Mouse (Mus musculus): Measurements from ENCODE around the gene Clcn1. TPM values are rescaled to one million over a fixed set of nuclear protein-coding genes. Genes with fewer than 3 reads are reported as not detected.

The Clcn1 gene
- polyA plus RNA-seq, 1 experiment from 2014 or later, result not detected

- peaks cover 23% of the 10 kb centered on the region; the same call in 1 of the 2 replicates for H3K4me1 ChIP-seq (ENCODE audit: insufficient read depth, low read depth, low read length)
- no peaks in the 10 kb centered on the region for H3K27me3 ChIP-seq (replicated peaks; ENCODE audit: insufficient read depth, low read length)
- 40% methylated on average over 12 of the region's 12 CpGs for WGBS
- H3K27ac ChIP-seq (ENCODE audit: low read length), result peak overlapping the region; percentile 98; the same call in 1 of the 2 replicates
- DNase-seq (ENCODE audit: low spot score), result no peak
- no peaks in the 10 kb centered on the region; the same call in 1 of the 2 replicates for H3K36me3 ChIP-seq (ENCODE audit: insufficient read depth, low read length)
- H3K9ac ChIP-seq (replicated peaks; ENCODE audit: low read depth), result no peak overlapping the region
- TF ChIP-seq CTCF (IDR thresholded peaks at IDR 0.05) (no peak), EP300 (IDR thresholded peaks at IDR 0.05) (no peak)
- ATAC-seq, result no peak
- H3K9me3 ChIP-seq (ENCODE audit: low read length), result no peaks in the 10 kb centered on the region
- H3K4me3 ChIP-seq (ENCODE audit: low read depth, low read length), result peak overlapping the region; percentile 99; the same call in 1 of the 2 replicates
- H3K4me2 ChIP-seq (replicated peaks; ENCODE audit: low read depth, low read length), result peak overlapping the region; percentile 84
Measured at GRCm38 (mm10) chr6:42348281-42349005, 62.0 kb downstream of the Clcn1 start.

GRCm38 (mm10) chr6:42349006-42349425 is 62.5 kb downstream of the Clcn1 start:
- TF ChIP-seq CTCF (IDR thresholded peaks at IDR 0.05) (peak; percentile 72), EP300 (IDR thresholded peaks at IDR 0.05) (no peak; the same call in 1 of the 2 replicates)
- H3K27ac ChIP-seq (ENCODE audit: low read length), result peak overlapping the region; percentile 98
- DNase-seq (ENCODE audit: low spot score), result peak; percentile 89
- ATAC-seq, result peak; percentile 31
- 2% methylated on average over 11 of the region's 11 CpGs for WGBS
- H3K4me3 ChIP-seq (ENCODE audit: low read depth, low read length), result peak overlapping the region; percentile 99
- H3K9ac ChIP-seq (replicated peaks; ENCODE audit: low read depth), result peak overlapping the region; percentile 96
- no peaks in the 10 kb centered on the region for H3K27me3 ChIP-seq (replicated peaks; ENCODE audit: insufficient read depth, low read length)
- H3K4me2 ChIP-seq (replicated peaks; ENCODE audit: low read depth, low read length), result peak overlapping the region; percentile 84
- H3K36me3 ChIP-seq (ENCODE audit: insufficient read depth, low read length), result no peaks in the 10 kb centered on the region; the same call in 1 of the 2 replicates
- no peaks in the 10 kb centered on the region for H3K9me3 ChIP-seq (ENCODE audit: low read length)
- peaks cover 23% of the 10 kb centered on the region; the same call in 1 of the 2 replicates for H3K4me1 ChIP-seq (ENCODE audit: insufficient read depth, low read depth, low read length)

- peak; percentile 9; the same call in 1 of the 2 replicates for TF ChIP-seq EP300 (IDR thresholded peaks at IDR 0.05)
- peak; percentile 65 for TF ChIP-seq CTCF (IDR thresholded peaks at IDR 0.05)
- H3K36me3 ChIP-seq (ENCODE audit: insufficient read depth, low read length), result peaks cover under 1% of the 10 kb centered on the region; the same call in 1 of the 2 replicates
- no peaks in the 10 kb centered on the region for H3K27me3 ChIP-seq (replicated peaks; ENCODE audit: insufficient read depth, low read length)
- H3K27ac ChIP-seq (ENCODE audit: low read length), result peak within 1 kb of the TSS; percentile 98
- ATAC-seq (peak; percentile 92), DNase-seq (ENCODE audit: low spot score) (peak; percentile 99)
- peak within 1 kb of the TSS; percentile 84 for H3K4me2 ChIP-seq (replicated peaks; ENCODE audit: low read depth, low read length)
- H3K4me3 ChIP-seq (ENCODE audit: low read depth, low read length), result peak within 1 kb of the TSS; percentile 99
- H3K9ac ChIP-seq (replicated peaks; ENCODE audit: low read depth), result peak within 1 kb of the TSS; percentile 96
- H3K9me3 ChIP-seq (ENCODE audit: low read length), result no peaks in the 10 kb centered on the region
- WGBS, result 0% methylated on average over 23 of the region's 36 CpGs
- peaks cover 26% of the 10 kb centered on the region; the same call in 1 of the 2 replicates for H3K4me1 ChIP-seq (ENCODE audit: insufficient read depth, low read depth, low read length)
Measured at GRCm38 (mm10) chr6:42349426-42350020, 63.0 kb downstream of the Clcn1 start, which contains the start of gene Zyx. Gene Zyx, plus strand, starts transcription at chr6:42349630.

GRCm38 (mm10) chr6:42350021-42350967 is 63.8 kb downstream of the Clcn1 start:
- TF ChIP-seq EP300 (IDR thresholded peaks at IDR 0.05) (no peak), CTCF (IDR thresholded peaks at IDR 0.05) (peak; percentile 24; the same call in 1 of the 2 replicates)
- peaks cover 6% of the 10 kb centered on the region; the same call in 1 of the 2 replicates for H3K36me3 ChIP-seq (ENCODE audit: insufficient read depth, low read length)
- DNase-seq (ENCODE audit: low spot score) (peak; percentile 75), ATAC-seq (0 out of 2 replicates have a peak, but pooled peaks have one; percentile 4)
- peak overlapping the region; percentile 96 for H3K9ac ChIP-seq (replicated peaks; ENCODE audit: low read depth)
- H3K4me2 ChIP-seq (replicated peaks; ENCODE audit: low read depth, low read length), result peak overlapping the region; percentile 84
- no peaks in the 10 kb centered on the region for H3K27me3 ChIP-seq (replicated peaks; ENCODE audit: insufficient read depth, low read length)
- H3K4me1 ChIP-seq (ENCODE audit: insufficient read depth, low read depth, low read length), result peaks cover 31% of the 10 kb centered on the region
- no peaks in the 10 kb centered on the region for H3K9me3 ChIP-seq (ENCODE audit: low read length)
- 0% methylated on average over 44 of the region's 72 CpGs for WGBS
- H3K4me3 ChIP-seq (ENCODE audit: low read depth, low read length), result peak overlapping the region; percentile 99
- peak overlapping the region; percentile 98 for H3K27ac ChIP-seq (ENCODE audit: low read length)

GRCm38 (mm10) chr6:42350968-42351775 is 64.7 kb downstream of the Clcn1 start:
- Histone ChIP-seq H3K9ac (replicated peaks; ENCODE audit: low read depth) (peak overlapping the region; percentile 96), H3K4me3 (ENCODE audit: low read depth, low read length) (peak overlapping the region; percentile 99), H3K4me2 (replicated peaks; ENCODE audit: low read depth, low read length) (peak overlapping the region; percentile 84), H3K9me3 (ENCODE audit: low read length) (no peaks in the 10 kb centered on the region), H3K4me1 (ENCODE audit: insufficient read depth, low read depth, low read length) (peaks cover 31% of the 10 kb centered on the region), H3K27ac (ENCODE audit: low read length) (peak overlapping the region; percentile 98), H3K27me3 (replicated peaks; ENCODE audit: insufficient read depth, low read length) (no peaks in the 10 kb centered on the region), H3K36me3 (ENCODE audit: insufficient read depth, low read length) (peaks cover 12% of the 10 kb centered on the region; the same call in 1 of the 2 replicates)
- no peak for DNase-seq (ENCODE audit: low spot score)
- no peak for ATAC-seq
- no peak for TF ChIP-seq CTCF (IDR thresholded peaks at IDR 0.05)
- WGBS, result 29% methylated on average over 13 of the region's 13 CpGs
